Mouse (Mus musculus): ENCODE results near the gene Timp2. TPM values are rescaled to one million over a fixed set of nuclear protein-coding genes. Genes with fewer than 3 reads are reported as not detected.

Timp2 gene
- polyA plus RNA-seq, 1 experiment from 2014 or later, result 102 TPM

GRCm38 (mm10) chr11:118287573-118287972 is 68.0 kb downstream of the Timp2 start:
- WGBS, result 94% methylated on average over 9 of the region's 9 CpGs
- peaks cover 8% of the 10 kb centered on the region for H3K4me1 ChIP-seq (ENCODE audit: control insufficient read depth, insufficient read depth, low read length)
- ATAC-seq (ENCODE audit: low FRiP score, low TSS enrichment), result no peak
- no peaks in the 10 kb centered on the region for H3K27me3 ChIP-seq (ENCODE audit: control insufficient read depth, insufficient read depth, low read length)
- no peak overlapping the region for H3K27ac ChIP-seq (ENCODE audit: low read depth, low read length)
- H3K4me2 ChIP-seq (replicated peaks; ENCODE audit: low read depth, low read length), result no peak overlapping the region
- no peaks in the 10 kb centered on the region for H3K9me3 ChIP-seq (ENCODE audit: control insufficient read depth, low read length)
- H3K9ac ChIP-seq (ENCODE audit: low read depth, low read length), result no peak overlapping the region
- H3K36me3 ChIP-seq (ENCODE audit: control insufficient read depth, insufficient read depth, low read length), result peaks cover 51% of the 10 kb centered on the region
- no peak overlapping the region for H3K4me3 ChIP-seq (ENCODE audit: low read length)

DNA sequence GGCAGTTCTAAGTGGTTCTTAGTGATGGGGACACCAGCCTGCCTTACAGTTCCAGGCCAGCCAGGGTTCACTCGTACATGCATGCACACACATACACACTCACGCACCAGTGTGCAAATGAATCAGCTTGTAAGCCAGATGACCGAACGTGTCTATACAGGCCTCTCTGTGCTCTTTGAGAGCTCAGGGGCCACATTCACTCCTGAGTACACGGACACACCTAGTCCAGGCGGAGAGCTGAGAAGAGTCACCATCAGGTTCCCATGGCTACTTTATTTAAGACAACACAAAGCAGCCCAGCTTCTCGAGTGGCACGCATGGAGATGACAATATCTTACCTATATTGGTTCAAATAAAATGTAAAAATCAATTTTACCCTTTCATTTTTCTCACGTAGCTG is 69.1 kb downstream of the Timp2 start:
- H3K36me3 ChIP-seq (ENCODE audit: control insufficient read depth, insufficient read depth, low read length), result peaks cover 63% of the 10 kb centered on the region

DNA sequence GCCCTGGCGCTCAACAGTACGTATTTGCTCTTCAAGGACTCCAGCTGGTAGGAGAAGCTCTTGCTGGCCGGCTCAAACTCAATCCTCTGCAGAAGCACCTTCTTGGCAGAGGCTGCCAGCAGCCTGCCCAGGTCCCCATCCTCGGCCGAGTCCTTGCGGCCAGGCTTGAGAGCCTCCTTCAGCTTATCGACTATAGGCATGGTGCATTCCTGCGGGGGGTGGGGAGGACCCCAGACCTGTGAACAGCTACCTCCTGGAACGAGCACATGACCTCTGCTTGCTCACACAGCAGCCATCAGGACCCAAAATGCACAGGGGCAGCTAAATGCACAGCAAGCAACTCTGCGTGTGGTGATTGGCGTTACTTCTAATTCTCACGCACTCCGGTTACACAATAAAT is 69.7 kb downstream of the Timp2 start:
- no peaks in the 10 kb centered on the region for H3K27me3 ChIP-seq (ENCODE audit: control insufficient read depth, insufficient read depth, low read length)
- no peaks in the 10 kb centered on the region for H3K9me3 ChIP-seq (ENCODE audit: control insufficient read depth, low read length)
- 91% methylated on average over 13 of the region's 13 CpGs for WGBS
- H3K27ac ChIP-seq (ENCODE audit: low read depth, low read length), result no peak overlapping the region
- ATAC-seq (ENCODE audit: low FRiP score, low TSS enrichment), result no peak
- H3K4me2 ChIP-seq (replicated peaks; ENCODE audit: low read depth, low read length), result no peak overlapping the region
- no peak overlapping the region for H3K4me3 ChIP-seq (ENCODE audit: low read length)
- no peak overlapping the region for H3K9ac ChIP-seq (ENCODE audit: low read depth, low read length)
- peaks cover 8% of the 10 kb centered on the region for H3K4me1 ChIP-seq (ENCODE audit: control insufficient read depth, insufficient read depth, low read length)
- peaks cover 68% of the 10 kb centered on the region for H3K36me3 ChIP-seq (ENCODE audit: control insufficient read depth, insufficient read depth, low read length)

More for the DNA sequence above, 69.1 kb downstream of the Timp2 start:
- Histone ChIP-seq H3K9ac (ENCODE audit: low read depth, low read length) (no peak overlapping the region), H3K4me2 (replicated peaks; ENCODE audit: low read depth, low read length) (no peak overlapping the region), H3K27ac (ENCODE audit: low read depth, low read length) (no peak overlapping the region), H3K4me1 (ENCODE audit: control insufficient read depth, insufficient read depth, low read length) (peaks cover 8% of the 10 kb centered on the region), H3K27me3 (ENCODE audit: control insufficient read depth, insufficient read depth, low read length) (no peaks in the 10 kb centered on the region), H3K4me3 (ENCODE audit: low read length) (no peak overlapping the region), H3K9me3 (ENCODE audit: control insufficient read depth, low read length) (no peaks in the 10 kb centered on the region)
- 91% methylated on average over 9 of the region's 9 CpGs for WGBS
- no peak for ATAC-seq (ENCODE audit: low FRiP score, low TSS enrichment)

- Histone ChIP-seq H3K36me3 (ENCODE audit: control insufficient read depth, insufficient read depth, low read length) (peaks cover 98% of the 10 kb centered on the region), H3K9ac (ENCODE audit: low read depth, low read length) (no peak overlapping the region)
- 97% methylated on average over 3 of the region's 3 CpGs for WGBS
Observed at GRCm38 (mm10) chr11:118280218-118280617, 75.3 kb downstream of the Timp2 start.

GRCm38 (mm10) chr11:118276328-118276727 is 79.2 kb downstream of the Timp2 start:
- ATAC-seq (ENCODE audit: low FRiP score, low TSS enrichment), result no peak
- H3K36me3 ChIP-seq (ENCODE audit: control insufficient read depth, insufficient read depth, low read length), result peaks cover 98% of the 10 kb centered on the region
- no peaks in the 10 kb centered on the region for H3K27me3 ChIP-seq (ENCODE audit: control insufficient read depth, insufficient read depth, low read length)
- no peak overlapping the region for H3K4me2 ChIP-seq (replicated peaks; ENCODE audit: low read depth, low read length)
- H3K4me1 ChIP-seq (ENCODE audit: control insufficient read depth, insufficient read depth, low read length), result no peaks in the 10 kb centered on the region
- no peaks in the 10 kb centered on the region for H3K9me3 ChIP-seq (ENCODE audit: control insufficient read depth, low read length)
- no peak overlapping the region for H3K4me3 ChIP-seq (ENCODE audit: low read length)
- WGBS, result 85% methylated on average over 7 of the region's 7 CpGs
- H3K27ac ChIP-seq (ENCODE audit: low read depth, low read length), result no peak overlapping the region
- H3K9ac ChIP-seq (ENCODE audit: low read depth, low read length), result no peak overlapping the region

More at GRCm38 (mm10) chr11:118280218-118280617, 75.3 kb downstream of the Timp2 start:
- no peaks in the 10 kb centered on the region for H3K4me1 ChIP-seq (ENCODE audit: control insufficient read depth, insufficient read depth, low read length)
- no peaks in the 10 kb centered on the region for H3K27me3 ChIP-seq (ENCODE audit: control insufficient read depth, insufficient read depth, low read length)
- no peak for ATAC-seq (ENCODE audit: low FRiP score, low TSS enrichment)
- no peaks in the 10 kb centered on the region for H3K9me3 ChIP-seq (ENCODE audit: control insufficient read depth, low read length)
- H3K27ac ChIP-seq (ENCODE audit: low read depth, low read length), result no peak overlapping the region
- H3K4me2 ChIP-seq (replicated peaks; ENCODE audit: low read depth, low read length), result no peak overlapping the region
- H3K4me3 ChIP-seq (ENCODE audit: low read length), result no peak overlapping the region

DNA sequence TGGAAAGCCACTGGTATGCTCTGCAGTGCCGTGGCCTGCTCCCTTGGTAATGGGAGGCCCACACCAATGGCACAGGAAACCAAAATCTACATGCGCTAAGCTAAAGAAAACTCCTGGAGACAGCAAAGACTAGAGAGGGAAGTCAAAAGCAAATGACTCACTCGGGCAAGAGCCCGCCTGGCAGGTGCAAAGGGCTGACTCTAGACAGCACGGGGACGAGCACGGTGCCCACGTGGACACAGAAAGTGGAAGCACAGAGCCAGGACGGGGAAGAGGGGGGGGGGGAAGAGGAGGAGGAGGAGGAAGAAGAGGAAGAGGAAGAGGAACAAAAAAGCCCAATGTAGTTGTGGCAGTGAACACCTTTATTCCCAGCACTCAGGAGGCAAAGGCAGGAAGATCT is 80.4 kb downstream of the Timp2 start:
- H3K36me3 ChIP-seq (ENCODE audit: control insufficient read depth, insufficient read depth, low read length), result peaks cover 96% of the 10 kb centered on the region
- no peak overlapping the region for H3K4me2 ChIP-seq (replicated peaks; ENCODE audit: low read depth, low read length)
- no peak overlapping the region for H3K27ac ChIP-seq (ENCODE audit: low read depth, low read length)
- H3K27me3 ChIP-seq (ENCODE audit: control insufficient read depth, insufficient read depth, low read length), result no peaks in the 10 kb centered on the region
- no peaks in the 10 kb centered on the region for H3K9me3 ChIP-seq (ENCODE audit: control insufficient read depth, low read length)
- no peak for ATAC-seq (ENCODE audit: low FRiP score, low TSS enrichment)
- H3K9ac ChIP-seq (ENCODE audit: low read depth, low read length), result no peak overlapping the region
- 97% methylated on average over 9 of the region's 9 CpGs for WGBS
- no peak overlapping the region for H3K4me3 ChIP-seq (ENCODE audit: low read length)
- H3K4me1 ChIP-seq (ENCODE audit: control insufficient read depth, insufficient read depth, low read length), result no peaks in the 10 kb centered on the region

DNA sequence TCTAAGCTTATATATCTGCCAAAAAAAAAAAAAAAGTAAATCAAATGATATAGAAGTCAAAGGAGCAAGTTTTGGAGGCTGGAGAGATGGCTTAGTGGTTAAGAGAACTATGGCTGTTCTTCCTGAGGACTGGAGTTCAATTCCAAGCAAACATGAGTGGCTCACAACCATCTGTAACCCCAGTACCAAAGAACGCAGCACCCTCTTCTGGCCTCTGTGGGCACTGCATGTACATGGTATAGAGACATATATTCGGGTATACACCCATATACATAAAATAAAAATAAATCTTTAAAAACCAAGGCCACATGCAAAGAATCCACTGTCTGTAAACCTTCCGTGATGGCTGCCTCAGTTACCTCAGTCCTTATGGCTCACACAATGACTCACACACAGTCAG is 85.7 kb downstream of the Timp2 start:
- Histone ChIP-seq H3K27me3 (ENCODE audit: control insufficient read depth, insufficient read depth, low read length) (no peaks in the 10 kb centered on the region), H3K9ac (ENCODE audit: low read depth, low read length) (no peak overlapping the region), H3K4me1 (ENCODE audit: control insufficient read depth, insufficient read depth, low read length) (no peaks in the 10 kb centered on the region), H3K36me3 (ENCODE audit: control insufficient read depth, insufficient read depth, low read length) (peaks cover 94% of the 10 kb centered on the region), H3K27ac (ENCODE audit: low read depth, low read length) (no peak overlapping the region), H3K9me3 (ENCODE audit: control insufficient read depth, low read length) (no peaks in the 10 kb centered on the region), H3K4me2 (replicated peaks; ENCODE audit: low read depth, low read length) (no peak overlapping the region), H3K4me3 (ENCODE audit: low read length) (no peak overlapping the region)
- 96% methylated on average over 3 of the region's 3 CpGs for WGBS
- ATAC-seq (ENCODE audit: low FRiP score, low TSS enrichment), result no peak

- H3K4me3 ChIP-seq (ENCODE audit: low read length), result no peak overlapping the region
- H3K9ac ChIP-seq (ENCODE audit: low read depth, low read length), result no peak overlapping the region
- H3K36me3 ChIP-seq (ENCODE audit: control insufficient read depth, insufficient read depth, low read length), result peaks cover 94% of the 10 kb centered on the region
- WGBS, result 85% methylated on average over 7 of the region's 7 CpGs
- H3K4me1 ChIP-seq (ENCODE audit: control insufficient read depth, insufficient read depth, low read length), result no peaks in the 10 kb centered on the region
- ATAC-seq (ENCODE audit: low FRiP score, low TSS enrichment), result no peak
- H3K4me2 ChIP-seq (replicated peaks; ENCODE audit: low read depth, low read length), result no peak overlapping the region
- H3K9me3 ChIP-seq (ENCODE audit: control insufficient read depth, low read length), result no peaks in the 10 kb centered on the region
- no peaks in the 10 kb centered on the region for H3K27me3 ChIP-seq (ENCODE audit: control insufficient read depth, insufficient read depth, low read length)
- no peak overlapping the region for H3K27ac ChIP-seq (ENCODE audit: low read depth, low read length)
Observed at GRCm38 (mm10) chr11:118266666-118267046, 88.9 kb downstream of the Timp2 start.

- Histone ChIP-seq H3K27me3 (ENCODE audit: control insufficient read depth, insufficient read depth, low read length) (no peaks in the 10 kb centered on the region), H3K9ac (ENCODE audit: low read depth, low read length) (no peak overlapping the region), H3K9me3 (ENCODE audit: control insufficient read depth, low read length) (no peaks in the 10 kb centered on the region), H3K4me3 (ENCODE audit: low read length) (no peak overlapping the region), H3K36me3 (ENCODE audit: control insufficient read depth, insufficient read depth, low read length) (peaks cover 94% of the 10 kb centered on the region), H3K27ac (ENCODE audit: low read depth, low read length) (no peak overlapping the region), H3K4me2 (replicated peaks; ENCODE audit: low read depth, low read length) (no peak overlapping the region), H3K4me1 (ENCODE audit: control insufficient read depth, insufficient read depth, low read length) (no peaks in the 10 kb centered on the region)
- WGBS, result 86% methylated on average over 10 of the region's 10 CpGs
- ATAC-seq (ENCODE audit: low FRiP score, low TSS enrichment), result no peak
Observed at GRCm38 (mm10) chr11:118266044-118266665, 89.4 kb downstream of the Timp2 start.
